Mouse (Mus musculus): ENCODE results near the gene Mosmo.

DNA sequence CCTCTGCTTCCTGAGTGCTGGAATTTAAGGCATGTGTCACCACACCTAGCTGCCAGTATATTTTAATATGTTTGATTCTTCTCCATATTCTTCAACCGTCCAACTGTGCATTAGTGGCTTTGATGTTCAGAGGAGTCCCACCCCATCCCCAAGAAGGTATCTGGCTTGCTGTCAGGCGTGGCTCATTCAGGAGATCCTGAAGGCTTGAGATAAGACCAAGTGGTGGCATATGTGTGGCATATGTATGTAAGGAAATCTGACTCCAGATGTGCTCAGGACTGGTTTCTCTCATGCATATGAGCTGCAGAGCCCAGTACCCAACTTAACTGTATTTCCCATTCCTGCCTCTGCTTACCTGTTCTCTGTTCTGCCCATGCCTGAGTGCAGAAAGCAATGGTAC is 100.6 kb downstream of the Mosmo start:
- TF ChIP-seq CTCF (IDR thresholded peaks at IDR 0.05; ENCODE audit: low read depth) (no peak), EP300 (IDR thresholded peaks at IDR 0.05; ENCODE audit: low read depth) (no peak)

Data from heart, postnatal 0 days (tissue).